Mouse (Mus musculus) megakaryocyte progenitor cell, adult 5-6 weeks (primary cell): Measurements from ENCODE around the gene Ap1s1. TPM values are rescaled to one million over a fixed set of nuclear protein-coding genes. Genes with fewer than 3 reads are reported as not detected.

Source experiments
- ATAC-seq: replicated peaks from 2 replicates; pipeline ENCODE4 v1.8.0; 2016; ENCODE audit warnings: mild to moderate bottlenecking, moderate TSS enrichment, inconsistent platforms; ENCODE audit not compliant: poor library complexity
- total RNA-seq, 2 experiments: library from RNA; stranded (forward) in 1 of 2; stranded (reverse) in 1 of 2; fragments of 157-497, 149-512 nt in 1 of 2; fragments of 200-1000 nt in 1 of 2; gene quantifications; 2 replicates each; pipeline versions ENCODE4 v1.2.3 to v1.2.4; 2015 to 2017

The Ap1s1 gene
- total RNA-seq (2015), result 37.8 and 41.2 TPM in 2 replicates
- total RNA-seq (2017), result 67.3 and 87.2 TPM in 2 replicates

GRCm38 (mm10) chr5:137045402-137046323, at the start of gene Ap1s1:
Gene Ap1s1 (minus strand): TSS chr5:137046135.
- peak; percentile 96 for ATAC-seq

- peak; percentile 46 for ATAC-seq
Observed at GRCm38 (mm10) chr5:137095135-137095534, 49.2 kb upstream of the Ap1s1 start.

- no peak for ATAC-seq
Observed at GRCm38 (mm10) chr5:137093720-137094119, 47.8 kb upstream of the Ap1s1 start.

GRCm38 (mm10) chr5:137091560-137091959, 45.6 kb upstream of the Ap1s1 start:
- 0 out of 2 replicates have a peak, but pooled peaks have one; percentile 11 for ATAC-seq

- ATAC-seq, result no peak
Observed at GRCm38 (mm10) chr5:137090870-137091269, 44.9 kb upstream of the Ap1s1 start.

GRCm38 (mm10) chr5:137087410-137087809, 41.5 kb upstream of the Ap1s1 start:
- ATAC-seq, result no peak

GRCm38 (mm10) chr5:137085731-137086130, 39.8 kb upstream of the Ap1s1 start:
- ATAC-seq, result no peak

- ATAC-seq, result peak; percentile 74
Observed at GRCm38 (mm10) chr5:137085021-137085420, 39.1 kb upstream of the Ap1s1 start.

- ATAC-seq, result no peak
Observed at GRCm38 (mm10) chr5:137083051-137083450, 37.1 kb upstream of the Ap1s1 start.

GRCm38 (mm10) chr5:137079849-137080248, 33.9 kb upstream of the Ap1s1 start:
- peak; percentile 62 for ATAC-seq

GRCm38 (mm10) chr5:137078616-137079015, 32.7 kb upstream of the Ap1s1 start:
- ATAC-seq, result no peak

GRCm38 (mm10) chr5:137078041-137078440, 32.1 kb upstream of the Ap1s1 start:
- ATAC-seq, result no peak

GRCm38 (mm10) chr5:137077187-137077586, 31.3 kb upstream of the Ap1s1 start:
- ATAC-seq, result no peak

GRCm38 (mm10) chr5:137076191-137076930, 30.4 kb upstream of the Ap1s1 start:
- peak; percentile 74 for ATAC-seq

- no peak for ATAC-seq
Observed at GRCm38 (mm10) chr5:137075726-137076125, 29.8 kb upstream of the Ap1s1 start.

GRCm38 (mm10) chr5:137074191-137074651, 28.3 kb upstream of the Ap1s1 start:
- no peak for ATAC-seq

- no peak for ATAC-seq
Observed at GRCm38 (mm10) chr5:137073141-137073540, 27.2 kb upstream of the Ap1s1 start.

GRCm38 (mm10) chr5:137072079-137072960, 26.4 kb upstream of the Ap1s1 start, which contains the start of gene Serpine1:
Gene Serpine1 (minus strand): TSS chr5:137072268.
- peak; percentile 75 for ATAC-seq

GRCm38 (mm10) chr5:137070881-137071605, 25.1 kb upstream of the Ap1s1 start:
- no peak for ATAC-seq

GRCm38 (mm10) chr5:137068711-137069110, 22.8 kb upstream of the Ap1s1 start:
- no peak for ATAC-seq
